Mouse (Mus musculus) G1E (cell line): ENCODE results near the gene Gm45799.

ENCODE experiments used
- CTCF ChIP-seq: IDR thresholded peaks from 2 replicates; pipeline ENCODE4 v1.5.1; 2012; ENCODE audit warnings: low read depth, low read length, inconsistent platforms, mixed read lengths
- GATA1 ChIP-seq: IDR thresholded peaks from 2 replicates; pipeline ENCODE4 v1.6.1; 2012; ENCODE audit warnings: borderline replicate concordance, low read length, inconsistent platforms, mixed read lengths

DNA sequence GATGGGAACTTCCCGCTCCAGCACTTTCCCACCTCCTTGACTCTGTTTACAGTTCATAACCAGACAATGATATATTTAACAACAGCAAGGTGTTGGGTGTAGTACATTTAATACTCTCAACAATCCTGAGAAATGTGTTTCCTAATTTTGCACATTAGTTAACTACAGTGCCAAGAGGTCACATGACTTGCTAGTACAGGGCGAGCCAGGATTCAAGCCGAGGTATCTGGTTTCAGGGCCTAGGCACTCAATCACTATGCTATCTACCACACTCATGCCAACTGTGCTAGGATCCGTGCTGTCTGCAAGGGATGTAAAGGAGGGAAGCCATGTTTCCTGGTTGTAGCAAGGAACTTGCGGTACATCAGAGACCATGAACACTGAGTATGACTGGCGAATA is 23.8 kb upstream of the Gm45799 start:
- TF ChIP-seq GATA1, result no peak
- no peak for TF ChIP-seq CTCF
